Mouse (Mus musculus): ENCODE data around the gene Ext2.

DNA sequence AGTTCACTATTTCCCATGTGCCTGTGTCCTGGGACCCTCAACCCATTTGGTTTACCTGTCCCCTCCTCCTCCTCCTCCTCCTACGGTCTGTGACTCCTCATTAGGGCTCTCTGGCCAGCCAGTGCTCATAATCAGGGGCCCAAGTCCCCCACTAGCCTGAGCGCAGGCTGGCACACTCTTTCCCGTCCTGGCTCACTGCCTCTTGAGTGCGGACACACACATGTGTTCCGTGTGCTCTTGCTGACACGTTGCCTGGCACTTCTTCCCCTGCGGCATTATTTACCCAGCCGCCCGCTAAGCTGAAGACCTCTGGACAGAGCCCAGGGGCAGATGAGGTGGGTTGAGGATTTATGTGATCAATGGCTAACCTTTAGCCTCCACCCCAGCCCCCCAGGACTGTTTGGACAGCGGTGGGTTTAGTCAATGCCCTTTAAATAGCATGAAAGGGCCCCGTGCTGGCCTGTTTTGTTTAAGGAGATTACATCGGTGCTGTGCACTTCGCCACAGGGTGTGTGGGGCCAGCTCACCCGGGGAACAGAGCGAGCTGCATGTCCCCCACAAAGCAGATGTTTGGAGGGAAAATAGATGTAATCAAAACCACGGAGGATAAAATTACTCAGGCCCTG, 160.0 kb downstream of the Ext2 start:
- TF ChIP-seq POLR2A (IDR thresholded peaks at IDR 0.05; ENCODE audit: insufficient read depth, low read depth, low read length): no peak
- TF ChIP-seq CTCF (IDR thresholded peaks at IDR 0.05; ENCODE audit: insufficient read depth, low read depth, low read length): no peak

Data from olfactory bulb, adult 2 months (tissue).